Mouse (Mus musculus) lung, postnatal 0 days (tissue): Measurements from ENCODE around the gene Tns4.

Source experiments
- CTCF ChIP-seq: IDR thresholded peaks from 2 replicates; pipeline ENCODE4 v1.5.1; 2016; ENCODE audit warnings: antibody characterized with exemption, mild to moderate bottlenecking
- EP300 ChIP-seq: IDR thresholded peaks from 2 replicates; pipeline ENCODE4 v1.6.1; 2016; ENCODE audit warnings: antibody characterized with exemption, mild to moderate bottlenecking, control low read depth

DNA sequence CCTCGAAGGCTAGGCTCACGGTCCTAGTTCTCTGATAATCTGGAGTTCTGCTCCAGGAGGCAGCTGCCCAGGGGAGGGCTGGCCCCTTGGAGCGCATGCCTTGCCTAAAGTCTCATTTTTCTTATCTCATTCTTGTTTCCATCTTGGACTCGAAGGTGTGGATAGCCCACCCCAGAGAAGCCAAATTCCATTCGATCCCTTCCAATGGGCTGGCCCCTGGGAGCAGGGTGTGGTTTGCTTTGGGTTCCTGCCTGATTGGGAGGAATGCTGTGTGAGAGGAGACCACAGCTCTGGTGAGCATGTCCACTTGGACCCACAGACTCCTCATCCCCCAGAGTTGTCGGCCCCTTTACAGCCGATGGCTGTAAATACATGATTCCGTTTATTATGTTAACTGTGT, 12.6 kb upstream of the Tns4 start:
- TF ChIP-seq CTCF (no peak), EP300 (no peak)
